Mouse (Mus musculus) CD4-positive helper T cell, adult 2 months (primary cell): ENCODE data around the gene Fam240a.

Experiments
- DNase-seq: peaks from one replicate; pipeline ENCODE4 v3.0.0-alpha.2; 2012; ENCODE audit warnings: low read depth, missing footprints, low spot score

The Fam240a gene

GRCm38 (mm10) chr9:110945343-110945742 lies 28.7 kb upstream of the Fam240a start:
- no peak for DNase-seq

- peak; percentile 61 for DNase-seq
Measured at GRCm38 (mm10) chr9:110944265-110944664, 27.6 kb upstream of the Fam240a start.

- DNase-seq: peak; percentile 31
Measured at GRCm38 (mm10) chr9:110937506-110938490, 21.1 kb upstream of the Fam240a start.

GRCm38 (mm10) chr9:110935941-110936340 lies 19.3 kb upstream of the Fam240a start:
- DNase-seq: no peak

DNA sequence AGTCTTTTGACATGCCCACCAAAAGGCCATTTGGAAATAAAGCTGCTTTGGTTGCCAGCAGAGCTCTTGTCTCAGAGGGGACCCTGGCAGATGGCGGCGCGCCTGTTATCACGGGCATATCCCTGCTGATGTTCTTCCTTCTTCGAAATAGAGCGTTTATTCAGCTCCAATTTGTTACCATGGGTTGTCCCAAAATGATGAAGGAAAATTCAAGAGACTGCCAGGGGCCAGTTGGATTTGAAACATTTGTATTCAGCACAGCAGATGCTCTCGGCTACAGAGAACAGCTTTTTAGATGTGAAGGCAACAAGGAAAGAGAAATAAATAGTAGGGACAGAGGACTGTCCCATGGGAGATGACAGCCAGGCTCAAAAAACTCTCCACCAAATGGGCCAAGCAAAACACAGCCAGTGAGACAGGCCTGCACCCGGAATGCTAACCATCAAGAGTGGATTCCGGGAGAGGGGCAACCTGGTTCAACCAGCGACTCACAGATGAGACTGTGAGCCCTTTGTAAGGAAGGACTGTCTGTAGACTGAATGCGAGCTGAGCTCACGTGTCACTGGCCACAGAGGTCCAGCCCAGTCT lies 17.3 kb upstream of the Fam240a start:
- DNase-seq: no peak

DNA sequence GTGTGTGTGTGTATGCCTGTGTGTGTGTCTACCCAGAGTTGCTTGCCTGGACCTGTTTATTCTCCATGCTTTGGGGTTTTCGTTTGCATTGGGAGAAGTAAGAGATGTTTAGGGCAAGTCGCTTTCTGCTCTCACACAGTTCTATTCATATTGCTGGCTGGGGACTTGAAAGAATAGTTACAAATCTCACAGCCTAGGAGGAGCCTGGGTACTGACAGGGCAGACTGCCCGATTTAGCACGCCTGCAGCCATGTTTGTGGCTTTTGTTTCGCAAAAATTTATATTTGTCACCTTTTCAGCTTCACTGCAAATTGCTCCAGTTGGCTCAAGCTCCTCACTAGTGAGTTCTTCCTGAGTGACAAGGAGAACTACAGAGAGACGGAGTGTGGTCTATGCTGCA lies 14.9 kb upstream of the Fam240a start:
- DNase-seq: no peak

GRCm38 (mm10) chr9:110922759-110923158 lies 6.1 kb upstream of the Fam240a start:
- DNase-seq: peak; percentile 75

DNA sequence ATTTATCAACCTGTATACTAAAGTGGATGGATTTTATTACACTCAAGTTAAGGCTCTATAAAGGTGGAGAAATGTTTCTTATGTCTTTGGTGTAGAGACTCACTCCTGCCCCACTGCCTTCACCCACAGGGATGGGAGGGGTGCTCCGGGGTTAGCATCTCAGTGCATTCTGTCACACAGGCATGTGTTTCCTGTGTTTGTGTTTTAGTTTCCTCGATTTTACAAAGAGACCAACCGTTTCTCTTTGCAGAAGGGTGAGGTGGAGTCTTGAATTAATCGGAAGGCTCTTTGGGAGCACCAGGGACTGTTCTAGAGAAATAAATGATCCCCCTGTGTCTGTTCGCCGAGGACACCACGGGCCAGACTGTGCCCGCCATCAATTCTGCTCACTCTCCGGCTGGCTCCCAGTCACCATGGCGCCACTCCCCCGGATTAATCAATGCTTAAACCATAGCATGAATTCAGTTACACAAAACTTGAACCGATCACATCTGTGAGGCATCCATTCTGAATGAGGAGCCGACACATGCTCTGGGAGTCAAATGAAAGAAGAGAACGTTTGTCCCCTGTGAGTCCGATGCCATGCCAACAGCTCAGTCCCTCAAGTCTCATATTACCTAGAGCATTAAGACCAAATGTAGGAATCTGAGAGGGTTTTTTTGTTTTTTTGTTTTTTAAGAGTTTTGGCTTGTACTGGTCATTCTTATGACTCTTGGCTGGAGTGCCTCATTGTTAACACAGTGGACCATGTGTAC lies 4.2 kb upstream of the Fam240a start:
- DNase-seq: peak; percentile 46

- DNase-seq: no peak
Measured at GRCm38 (mm10) chr9:110915466-110915865, 1.2 kb downstream of the Fam240a start.

DNA sequence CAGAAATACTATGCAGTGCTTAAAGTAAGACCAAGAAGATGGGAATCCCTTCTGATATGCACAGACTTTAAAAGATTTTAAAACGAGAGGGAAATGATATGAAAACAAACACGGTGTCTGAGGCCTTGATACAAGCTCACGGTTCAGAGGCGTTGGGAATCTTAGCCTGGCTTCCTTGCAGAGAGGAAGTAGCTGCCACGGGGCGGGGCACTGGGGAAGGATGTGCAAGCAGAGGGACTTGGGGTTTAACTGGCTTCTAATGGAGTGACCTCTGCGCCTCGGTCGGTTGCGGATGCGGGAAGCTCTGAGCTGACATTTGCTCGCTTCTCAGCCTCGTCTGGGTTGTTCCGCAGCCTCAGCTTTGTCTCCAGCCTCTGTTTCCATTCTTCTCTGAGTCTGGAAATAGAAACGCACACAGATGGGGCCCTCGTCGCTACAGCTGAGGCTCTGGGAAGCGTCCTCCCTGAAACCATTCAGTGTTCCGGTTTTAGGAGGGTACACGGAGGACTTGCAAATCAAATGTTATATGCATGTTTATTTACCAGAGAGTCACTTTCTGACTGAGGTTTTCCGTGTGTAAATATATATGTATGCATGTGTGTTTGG lies 1.9 kb downstream of the Fam240a start:
- DNase-seq: no peak

DNA sequence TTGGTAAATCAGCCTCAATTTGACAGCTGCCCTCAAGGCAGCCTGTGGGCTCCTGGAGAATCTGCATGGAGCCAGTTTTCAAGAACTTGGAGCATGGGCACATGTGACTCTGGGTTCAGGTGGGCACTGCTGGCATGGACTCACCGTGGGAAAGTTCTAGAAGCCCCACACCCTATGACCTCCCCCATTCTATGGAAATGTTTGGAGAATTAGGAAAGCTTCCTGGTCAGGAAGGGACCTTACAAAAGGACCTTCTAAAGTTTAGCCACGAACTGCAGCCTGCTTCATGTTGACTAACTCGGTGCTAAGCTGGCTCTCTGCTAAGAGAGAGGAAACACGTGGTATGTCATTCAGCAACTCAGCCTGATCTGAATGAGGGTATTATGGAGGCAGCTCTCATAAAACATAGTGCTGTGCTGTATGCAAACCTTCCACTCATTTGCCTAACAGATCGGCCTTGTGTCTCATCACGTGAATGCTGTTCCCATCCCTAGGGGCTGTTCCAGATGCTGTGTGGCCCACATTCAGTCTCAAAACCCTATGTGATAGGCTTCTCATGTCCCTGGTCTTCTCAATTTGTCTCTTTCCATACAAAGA lies 7.2 kb downstream of the Fam240a start:
- no peak for DNase-seq

- no peak for DNase-seq
Measured at GRCm38 (mm10) chr9:110908631-110909016, 8.0 kb downstream of the Fam240a start.

DNA sequence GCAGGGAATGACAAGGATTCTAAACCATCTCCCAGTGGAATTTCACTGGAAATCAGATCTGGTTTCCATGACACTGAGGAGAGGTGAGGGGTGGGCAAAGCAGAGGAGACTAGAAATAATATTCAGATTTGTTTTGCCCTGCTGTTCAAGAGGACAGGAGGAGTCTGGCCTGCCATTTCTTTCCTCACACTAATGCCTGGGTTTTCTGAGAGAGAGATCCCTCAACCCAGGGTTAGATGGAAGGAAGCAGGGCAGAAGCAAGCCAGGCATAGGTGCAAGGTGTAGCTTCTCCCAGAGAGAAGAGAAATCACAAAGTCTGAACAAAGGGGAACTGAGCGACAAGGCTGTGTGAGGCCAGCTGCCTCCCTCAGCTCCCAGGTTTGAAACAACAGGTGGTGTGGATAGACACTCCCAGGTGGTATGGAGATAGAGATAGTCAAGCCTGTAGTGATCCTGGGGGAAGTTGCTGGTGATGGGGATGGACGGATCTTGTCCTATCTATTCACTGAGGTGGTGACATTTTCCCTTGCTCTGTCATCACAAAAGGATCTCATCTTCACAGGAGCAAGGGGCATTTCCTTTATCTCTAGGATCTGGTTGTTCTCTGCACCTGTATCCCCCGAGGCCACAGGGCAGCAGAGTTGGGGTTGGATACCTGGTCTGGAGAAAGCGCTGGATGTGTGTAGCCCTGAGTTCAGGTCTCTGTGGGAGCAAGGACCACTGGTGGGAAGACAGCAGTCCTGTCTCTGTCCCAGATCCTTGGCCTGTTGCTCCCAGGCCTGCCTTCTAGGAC lies 8.6 kb downstream of the Fam240a start:
- DNase-seq: no peak

DNA sequence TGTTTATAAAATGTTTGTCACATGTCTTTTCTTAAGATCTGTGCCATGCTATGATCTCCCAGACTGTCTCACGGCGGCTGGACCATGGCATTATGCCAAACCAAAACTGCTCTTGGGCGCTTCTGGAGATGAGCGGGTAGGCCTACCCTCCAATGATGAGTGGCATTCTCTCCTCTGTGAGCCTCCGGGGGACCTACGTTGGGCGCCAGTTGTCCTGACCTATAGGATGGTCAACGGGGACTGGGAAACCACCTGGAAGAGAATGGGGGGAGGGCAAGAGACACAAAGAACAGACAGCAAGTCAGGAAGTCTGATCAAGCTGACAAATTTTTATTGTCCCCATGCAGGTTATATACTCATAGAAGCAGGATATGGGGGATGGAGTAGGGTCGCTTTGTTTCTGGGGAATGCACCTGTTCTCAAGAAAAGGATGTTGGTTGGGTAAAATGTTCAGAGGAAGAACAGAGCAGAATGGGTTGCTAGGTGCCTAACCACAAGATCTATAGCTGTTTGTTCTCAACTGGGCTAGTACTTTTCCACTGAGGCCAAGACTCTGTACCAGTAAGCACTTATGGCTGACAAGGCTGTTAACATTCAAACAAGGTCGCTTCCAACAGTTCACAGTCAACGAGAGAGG lies 9.3 kb downstream of the Fam240a start:
- peak; percentile 91 for DNase-seq

DNA sequence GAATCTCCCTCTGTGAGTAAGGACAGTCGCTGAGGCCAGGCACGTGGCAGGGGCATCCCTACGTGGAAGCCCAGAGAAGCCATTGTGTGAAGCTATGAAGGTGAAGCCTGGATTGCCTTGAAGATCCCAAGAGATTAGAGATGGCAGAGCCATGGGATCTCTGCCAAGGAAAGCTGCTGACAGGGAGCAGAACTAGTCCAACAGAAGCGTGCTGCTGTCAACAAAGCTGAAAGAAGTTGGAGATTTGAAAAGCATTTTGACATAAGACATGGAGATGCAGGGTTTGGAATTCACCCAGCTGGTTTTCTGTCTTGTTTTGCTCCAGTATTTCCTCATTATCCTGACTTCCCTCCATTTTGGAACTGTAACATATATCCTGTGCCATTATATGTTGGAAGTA lies 14.4 kb downstream of the Fam240a start:
- DNase-seq: no peak

- no peak for DNase-seq
Measured at GRCm38 (mm10) chr9:110901204-110901603, 15.5 kb downstream of the Fam240a start.

GRCm38 (mm10) chr9:110899451-110900008 lies 17.1 kb downstream of the Fam240a start:
- DNase-seq: no peak

DNA sequence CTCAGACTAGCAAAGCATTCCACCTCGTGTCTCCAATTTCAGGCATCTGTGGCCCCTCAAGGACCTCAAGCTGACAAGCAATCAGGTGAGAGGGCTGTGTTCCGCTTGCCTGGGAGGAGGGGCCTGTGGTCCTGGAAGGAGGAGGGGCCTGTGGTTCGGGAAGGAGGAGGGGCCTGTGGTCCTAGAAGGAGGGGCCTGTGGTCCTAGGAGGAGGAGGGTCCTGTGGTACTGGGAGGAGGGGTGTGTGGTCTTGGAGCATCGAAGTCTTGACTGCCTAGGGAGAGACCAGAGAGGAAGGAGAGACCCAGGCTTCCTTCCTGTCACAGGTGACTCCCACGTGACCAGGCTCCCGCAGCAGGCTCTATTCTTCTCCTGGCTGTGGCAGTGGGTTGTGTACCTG lies 20.1 kb downstream of the Fam240a start:
- DNase-seq: peak; percentile 88

GRCm38 (mm10) chr9:110895994-110896393 lies 20.7 kb downstream of the Fam240a start:
- peak; percentile 43 for DNase-seq

DNA sequence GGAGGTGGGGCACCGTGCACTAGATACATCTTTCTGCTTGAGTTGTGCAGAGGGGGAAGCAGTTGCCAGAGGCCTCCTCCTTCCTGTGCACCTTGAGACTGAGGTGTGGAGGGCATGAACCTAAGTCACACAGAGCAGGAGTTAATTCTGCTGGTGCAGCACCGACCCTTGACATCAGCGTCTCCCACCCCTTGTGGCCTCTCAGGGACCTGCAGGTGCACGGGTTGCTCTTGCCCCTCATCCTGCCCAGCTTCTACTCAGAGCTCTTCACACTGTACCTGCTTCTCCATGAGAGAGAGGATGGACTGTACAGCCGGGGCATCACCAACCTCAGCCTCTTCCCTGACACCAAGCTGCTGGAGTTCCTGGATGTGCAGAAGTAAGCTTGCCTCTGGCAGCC lies 21.2 kb downstream of the Fam240a start:
- DNase-seq: peak; percentile 48
